Mouse (Mus musculus): ENCODE data around the gene Vwa5a. TPM values are rescaled to one million over a fixed set of nuclear protein-coding genes. Genes with fewer than 3 reads are reported as not detected.

Vwa5a gene
- 6.0 and 6.2 TPM in 2 replicates for polyA plus RNA-seq (2015; fragmentation: Nextera tagmentation; extraction: Ambion mirVana)

- no peak within 1 kb of the TSS for H3K27ac ChIP-seq (ENCODE audit: low read length)
- 3% methylated on average over 4 of the region's 4 CpGs for WGBS
Measured at GRCm38 (mm10) chr9:38718102-38718501, at the start of gene Vwa5a. Gene Vwa5a, plus strand, starts transcription at chr9:38718268.

GRCm38 (mm10) chr9:38672887-38673286 lies 45.2 kb upstream of the Vwa5a start:
- Histone ChIP-seq H3K36me3 (ENCODE audit: control insufficient read depth, insufficient read depth, low read length) (no peaks in the 10 kb centered on the region), H3K9me3 (replicated peaks; ENCODE audit: control insufficient read depth, low read length, poor library complexity, severe bottlenecking) (no peaks in the 10 kb centered on the region), H3K27ac (ENCODE audit: low read length) (no peak overlapping the region), H3K4me2 (ENCODE audit: low read length) (no peak overlapping the region), H3K9ac (ENCODE audit: low read depth, low read length) (no peak overlapping the region), H3K4me3 (ENCODE audit: low read depth, low read length) (no peak overlapping the region), H3K27me3 (ENCODE audit: control insufficient read depth, insufficient read depth, low read depth, low read length) (no peaks in the 10 kb centered on the region), H3K4me1 (ENCODE audit: control insufficient read depth, insufficient read depth, low read length) (no peaks in the 10 kb centered on the region)
- no peak for ATAC-seq
- WGBS, result 85% methylated on average over 2 of the region's 2 CpGs

More at GRCm38 (mm10) chr9:38718102-38718501, at the start of gene Vwa5a:
- no peaks in the 10 kb centered on the region for H3K27me3 ChIP-seq (ENCODE audit: control insufficient read depth, insufficient read depth, low read depth, low read length)
- ATAC-seq, result no peak
- peak within 1 kb of the TSS; percentile 36 for H3K4me2 ChIP-seq (ENCODE audit: low read length)
- no peaks in the 10 kb centered on the region; the same call in 1 of the 2 replicates for H3K4me1 ChIP-seq (ENCODE audit: control insufficient read depth, insufficient read depth, low read length)
- peak within 1 kb of the TSS; percentile 36 for H3K4me3 ChIP-seq (ENCODE audit: low read depth, low read length)
- H3K9me3 ChIP-seq (replicated peaks; ENCODE audit: control insufficient read depth, low read length, poor library complexity, severe bottlenecking), result no peaks in the 10 kb centered on the region
- H3K9ac ChIP-seq (ENCODE audit: low read depth, low read length), result no peak within 1 kb of the TSS
- H3K36me3 ChIP-seq (ENCODE audit: control insufficient read depth, insufficient read depth, low read length), result no peaks in the 10 kb centered on the region

GRCm38 (mm10) chr9:38674501-38674900 lies 43.6 kb upstream of the Vwa5a start, which contains the start of gene Olfr918:
Gene Olfr918, minus strand, starts transcription at chr9:38674601.
- H3K27me3 ChIP-seq (ENCODE audit: control insufficient read depth, insufficient read depth, low read depth, low read length), result no peaks in the 10 kb centered on the region
- H3K9ac ChIP-seq (ENCODE audit: low read depth, low read length), result no peak within 1 kb of the TSS
- H3K4me1 ChIP-seq (ENCODE audit: control insufficient read depth, insufficient read depth, low read length), result no peaks in the 10 kb centered on the region
- no peak within 1 kb of the TSS for H3K4me2 ChIP-seq (ENCODE audit: low read length)
- WGBS, result 83% methylated on average over 2 of the region's 2 CpGs
- no peak within 1 kb of the TSS for H3K4me3 ChIP-seq (ENCODE audit: low read depth, low read length)
- no peaks in the 10 kb centered on the region for H3K9me3 ChIP-seq (replicated peaks; ENCODE audit: control insufficient read depth, low read length, poor library complexity, severe bottlenecking)
- no peak for ATAC-seq
- no peaks in the 10 kb centered on the region for H3K36me3 ChIP-seq (ENCODE audit: control insufficient read depth, insufficient read depth, low read length)
- H3K27ac ChIP-seq (ENCODE audit: low read length), result no peak within 1 kb of the TSS

GRCm38 (mm10) chr9:38718927-38719441 lies 916 bp downstream of the Vwa5a start:
- Histone ChIP-seq H3K9me3 (replicated peaks; ENCODE audit: control insufficient read depth, low read length, poor library complexity, severe bottlenecking) (no peaks in the 10 kb centered on the region), H3K36me3 (ENCODE audit: control insufficient read depth, insufficient read depth, low read length) (no peaks in the 10 kb centered on the region), H3K4me2 (ENCODE audit: low read length) (peak overlapping the region; percentile 36), H3K4me1 (ENCODE audit: control insufficient read depth, insufficient read depth, low read length) (no peaks in the 10 kb centered on the region; the same call in 1 of the 2 replicates), H3K27ac (ENCODE audit: low read length) (no peak overlapping the region), H3K9ac (ENCODE audit: low read depth, low read length) (no peak overlapping the region), H3K4me3 (ENCODE audit: low read depth, low read length) (peak overlapping the region; percentile 36), H3K27me3 (ENCODE audit: control insufficient read depth, insufficient read depth, low read depth, low read length) (no peaks in the 10 kb centered on the region)
- no peak for ATAC-seq
- WGBS, result 4% methylated on average over 3 of the region's 3 CpGs

GRCm38 (mm10) chr9:38724044-38724443 lies 6.0 kb downstream of the Vwa5a start:
- Histone ChIP-seq H3K4me3 (ENCODE audit: low read depth, low read length) (no peak overlapping the region), H3K4me2 (ENCODE audit: low read length) (no peak overlapping the region), H3K27ac (ENCODE audit: low read length) (no peak overlapping the region), H3K27me3 (ENCODE audit: control insufficient read depth, insufficient read depth, low read depth, low read length) (no peaks in the 10 kb centered on the region), H3K9ac (ENCODE audit: low read depth, low read length) (no peak overlapping the region), H3K4me1 (ENCODE audit: control insufficient read depth, insufficient read depth, low read length) (no peaks in the 10 kb centered on the region), H3K9me3 (replicated peaks; ENCODE audit: control insufficient read depth, low read length, poor library complexity, severe bottlenecking) (no peaks in the 10 kb centered on the region), H3K36me3 (ENCODE audit: control insufficient read depth, insufficient read depth, low read length) (no peaks in the 10 kb centered on the region)
- ATAC-seq, result no peak
- 98% methylated on average over 1 of the region's 1 CpGs for WGBS

- Histone ChIP-seq H3K4me3 (ENCODE audit: low read depth, low read length) (no peak overlapping the region), H3K9ac (ENCODE audit: low read depth, low read length) (no peak overlapping the region), H3K4me1 (ENCODE audit: control insufficient read depth, insufficient read depth, low read length) (no peaks in the 10 kb centered on the region), H3K4me2 (ENCODE audit: low read length) (no peak overlapping the region), H3K9me3 (replicated peaks; ENCODE audit: control insufficient read depth, low read length, poor library complexity, severe bottlenecking) (no peaks in the 10 kb centered on the region), H3K36me3 (ENCODE audit: control insufficient read depth, insufficient read depth, low read length) (no peaks in the 10 kb centered on the region), H3K27me3 (ENCODE audit: control insufficient read depth, insufficient read depth, low read depth, low read length) (no peaks in the 10 kb centered on the region), H3K27ac (ENCODE audit: low read length) (no peak overlapping the region)
- ATAC-seq, result no peak
- WGBS, result 86% methylated on average over 3 of the region's 3 CpGs
Measured at GRCm38 (mm10) chr9:38728218-38728617, 10.2 kb downstream of the Vwa5a start.

GRCm38 (mm10) chr9:38741408-38741807 lies 23.3 kb downstream of the Vwa5a start:
- Histone ChIP-seq H3K27me3 (ENCODE audit: control insufficient read depth, insufficient read depth, low read depth, low read length) (no peaks in the 10 kb centered on the region), H3K4me1 (ENCODE audit: control insufficient read depth, insufficient read depth, low read length) (no peaks in the 10 kb centered on the region), H3K9ac (ENCODE audit: low read depth, low read length) (no peak overlapping the region), H3K27ac (ENCODE audit: low read length) (no peak overlapping the region), H3K4me2 (ENCODE audit: low read length) (no peak overlapping the region), H3K36me3 (ENCODE audit: control insufficient read depth, insufficient read depth, low read length) (no peaks in the 10 kb centered on the region), H3K9me3 (replicated peaks; ENCODE audit: control insufficient read depth, low read length, poor library complexity, severe bottlenecking) (no peaks in the 10 kb centered on the region), H3K4me3 (ENCODE audit: low read depth, low read length) (no peak overlapping the region)
- 96% methylated on average over 1 of the region's 1 CpGs for WGBS
- ATAC-seq, result no peak

- H3K36me3 ChIP-seq (ENCODE audit: control insufficient read depth, insufficient read depth, low read length), result no peaks in the 10 kb centered on the region
- H3K27me3 ChIP-seq (ENCODE audit: control insufficient read depth, insufficient read depth, low read depth, low read length), result no peaks in the 10 kb centered on the region
- no peaks in the 10 kb centered on the region for H3K4me1 ChIP-seq (ENCODE audit: control insufficient read depth, insufficient read depth, low read length)
- 95% methylated on average over 4 of the region's 4 CpGs for WGBS
- no peak overlapping the region for H3K4me3 ChIP-seq (ENCODE audit: low read depth, low read length)
- no peak overlapping the region for H3K4me2 ChIP-seq (ENCODE audit: low read length)
- ATAC-seq, result no peak
- no peak overlapping the region for H3K9ac ChIP-seq (ENCODE audit: low read depth, low read length)
- H3K9me3 ChIP-seq (replicated peaks; ENCODE audit: control insufficient read depth, low read length, poor library complexity, severe bottlenecking), result no peaks in the 10 kb centered on the region
- no peak overlapping the region for H3K27ac ChIP-seq (ENCODE audit: low read length)
Measured at GRCm38 (mm10) chr9:38744619-38745315, 26.7 kb downstream of the Vwa5a start.

GRCm38 (mm10) chr9:38751999-38752398 lies 33.9 kb downstream of the Vwa5a start, which contains the start of gene Olfr920:
Gene Olfr920, plus strand, starts transcription at chr9:38752299.
- 95% methylated on average over 1 of the region's 1 CpGs for WGBS
- no peak within 1 kb of the TSS for H3K27ac ChIP-seq (ENCODE audit: low read length)

More at GRCm38 (mm10) chr9:38751999-38752398, 33.9 kb downstream of the Vwa5a start, which contains the start of gene Olfr920:
- no peak within 1 kb of the TSS for H3K4me3 ChIP-seq (ENCODE audit: low read depth, low read length)
- H3K4me2 ChIP-seq (ENCODE audit: low read length), result no peak within 1 kb of the TSS
- H3K9ac ChIP-seq (ENCODE audit: low read depth, low read length), result no peak within 1 kb of the TSS
- H3K27me3 ChIP-seq (ENCODE audit: control insufficient read depth, insufficient read depth, low read depth, low read length), result no peaks in the 10 kb centered on the region
- ATAC-seq, result no peak
- H3K36me3 ChIP-seq (ENCODE audit: control insufficient read depth, insufficient read depth, low read length), result no peaks in the 10 kb centered on the region
- no peaks in the 10 kb centered on the region for H3K4me1 ChIP-seq (ENCODE audit: control insufficient read depth, insufficient read depth, low read length)
- no peaks in the 10 kb centered on the region for H3K9me3 ChIP-seq (replicated peaks; ENCODE audit: control insufficient read depth, low read length, poor library complexity, severe bottlenecking)
